Mouse (Mus musculus) left cerebral cortex, postnatal 25 days (tissue): Measurements from ENCODE around the gene Brd9. TPM values are rescaled to one million over a fixed set of nuclear protein-coding genes. Genes with fewer than 3 reads are reported as not detected.
"Not testable (repeated sequence)": the region's sequence is repeated elsewhere in the genome, so short reads cannot be mapped to it uniquely, and the experiment has no call there.

Experiments used
- DNase-seq, 2 experiments: peaks; one replicate each; pipeline ENCODE4 v3.0.0; 2022; ENCODE audit warnings: low spot score in 2 of 2, mixed read lengths in 1 of 2
- intact Hi-C: fragments of 180-260 bp; cut with DNase I; formaldehyde crosslinking; loops from one replicate; pipeline ENCODE4 v1.15.1; 2025
- microRNA-seq, 2 experiments: library from miRNA; unstranded; fragments of <30 nt; microRNA quantifications; one replicate each; pipeline ENCODE4 v1.2.0; 2022
- total RNA-seq, 2 experiments: library from RNA; stranded (reverse); gene quantifications; 2 replicates each; pipeline ENCODE4 v1.2.3; 2021

The Brd9 gene
- total RNA-seq, 2 experiments from 2014 or later = 72.0 to 82.5 TPM

DNA sequence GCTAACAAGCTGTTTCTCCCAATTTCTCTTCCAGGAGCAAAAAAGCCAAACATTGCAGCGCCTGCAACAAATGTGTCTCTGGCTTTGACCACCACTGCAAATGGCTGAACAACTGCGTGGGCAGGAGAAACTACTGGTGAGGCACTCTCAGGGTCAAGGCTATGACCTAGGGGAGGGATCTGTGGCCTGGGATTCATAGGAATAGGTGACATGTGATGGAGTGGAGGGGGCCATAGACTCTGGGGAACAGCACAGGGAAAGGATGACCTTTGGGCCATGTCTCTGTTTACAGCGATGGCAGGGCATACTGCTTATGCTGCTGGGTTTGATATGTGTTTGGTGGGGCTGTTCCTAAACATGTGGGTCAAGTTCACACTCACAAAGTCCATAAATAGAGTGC lies 36.9 kb downstream of the Brd9 start:
- intact Hi-C loops = loop anchor here (5.0 kb wide), 2 partner anchors 193 to 328 kb away; no protein-coding TSS in a partner anchor
- no peak for DNase-seq

DNA sequence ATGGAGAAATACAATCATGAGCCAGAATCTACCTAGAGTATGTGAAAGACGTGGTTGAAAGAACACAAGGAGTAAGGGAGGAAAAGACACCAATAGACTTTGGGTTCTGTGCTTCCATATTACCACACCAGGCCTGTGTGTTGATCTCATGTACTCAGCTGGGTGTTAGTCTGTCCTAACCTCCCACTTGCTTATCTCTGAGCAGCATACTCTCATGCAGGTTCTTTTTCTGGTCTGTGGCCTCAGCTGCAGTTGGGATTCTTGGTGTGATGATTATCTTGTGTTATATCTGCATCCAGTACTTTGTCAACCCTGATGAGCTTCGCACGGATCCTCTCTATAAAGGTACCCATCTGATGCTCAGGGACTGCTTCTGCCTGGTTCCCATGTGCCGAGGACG lies 39.3 kb downstream of the Brd9 start:
- intact Hi-C loops = no loop called here
- DNase-seq = no peak

DNA sequence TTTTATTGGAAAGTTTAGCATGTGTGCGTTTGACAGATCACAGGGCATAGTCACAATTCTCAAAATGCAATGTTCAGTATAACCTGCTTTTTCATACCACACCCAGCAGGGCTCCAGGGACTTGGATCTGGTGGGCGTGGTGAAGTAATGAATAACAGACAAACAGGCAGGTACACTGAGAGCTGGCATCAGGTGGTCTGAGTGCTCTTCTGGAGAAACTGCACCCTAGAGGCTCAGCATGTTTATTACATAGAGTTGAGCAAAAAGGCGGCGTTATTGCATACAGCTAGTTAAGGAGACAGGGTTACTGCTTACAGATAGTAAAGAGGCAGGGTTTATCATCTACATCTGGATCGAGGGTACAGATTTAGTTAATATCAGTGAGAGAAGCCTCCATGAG lies 52.7 kb downstream of the Brd9 start:
- intact Hi-C loops = no loop called here
- DNase-seq = no peak

DNA sequence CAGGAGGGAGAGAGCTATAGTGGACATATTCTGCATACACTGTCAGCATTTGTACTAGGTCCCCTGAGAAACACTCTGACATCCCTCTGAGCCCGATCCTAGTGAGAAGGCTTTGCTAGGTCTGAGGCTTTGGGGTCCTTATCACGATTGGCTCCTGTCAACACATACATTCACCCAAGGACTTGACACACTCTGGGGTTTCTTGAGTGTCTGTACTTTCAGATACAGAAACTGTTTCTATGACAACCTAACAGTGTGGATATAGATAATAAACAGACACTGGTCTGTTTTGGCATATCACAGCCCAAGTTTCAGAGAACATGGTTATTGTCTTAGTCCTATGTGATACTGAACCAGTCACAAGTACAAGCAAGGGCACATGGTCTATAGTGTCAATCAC lies 53.1 kb downstream of the Brd9 start:
- intact Hi-C loops = no loop called here
- DNase-seq = no peak

DNA sequence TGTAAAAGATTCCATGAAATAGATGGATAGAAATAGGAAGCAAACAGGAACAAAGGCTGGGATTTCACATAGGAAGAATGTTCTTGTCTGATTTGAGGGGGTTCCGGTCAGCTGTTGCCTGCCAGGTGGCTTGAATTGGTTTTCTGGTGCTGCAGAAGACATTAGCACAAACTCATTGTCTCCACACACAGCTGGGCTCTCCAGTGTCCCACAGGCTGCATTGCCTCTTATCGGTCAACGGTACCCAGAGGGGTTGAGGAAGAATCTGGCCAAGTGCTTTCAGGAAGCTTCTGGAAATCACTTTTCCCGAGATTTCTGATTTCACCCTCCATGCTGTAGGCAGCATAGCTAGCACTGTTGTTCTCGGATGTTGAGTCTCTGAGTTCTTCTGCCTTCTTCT lies 53.7 kb downstream of the Brd9 start:
- DNase-seq = no peak
- intact Hi-C loops = no loop called here

DNA sequence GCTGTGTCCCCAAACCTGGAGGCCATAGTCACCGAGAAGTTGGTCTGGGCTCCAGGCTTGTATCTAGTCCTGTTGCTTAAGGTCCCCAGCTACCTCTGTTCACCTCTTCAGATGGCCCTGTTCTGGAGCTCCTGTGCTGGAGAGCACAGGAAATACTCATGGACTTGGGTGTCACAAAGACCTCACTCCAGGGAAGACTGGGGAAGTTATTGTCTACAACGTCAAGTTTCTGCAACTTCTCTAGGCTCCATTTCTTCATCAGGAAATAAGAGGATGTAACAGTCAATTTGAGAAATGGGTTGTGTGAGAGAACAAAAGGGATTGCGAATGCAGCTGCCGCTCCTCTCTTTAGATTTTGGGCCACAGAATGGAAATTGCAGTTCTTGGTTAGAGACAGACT lies 58.8 kb downstream of the Brd9 start:
- intact Hi-C loops = no loop called here
- no peak for DNase-seq

DNA sequence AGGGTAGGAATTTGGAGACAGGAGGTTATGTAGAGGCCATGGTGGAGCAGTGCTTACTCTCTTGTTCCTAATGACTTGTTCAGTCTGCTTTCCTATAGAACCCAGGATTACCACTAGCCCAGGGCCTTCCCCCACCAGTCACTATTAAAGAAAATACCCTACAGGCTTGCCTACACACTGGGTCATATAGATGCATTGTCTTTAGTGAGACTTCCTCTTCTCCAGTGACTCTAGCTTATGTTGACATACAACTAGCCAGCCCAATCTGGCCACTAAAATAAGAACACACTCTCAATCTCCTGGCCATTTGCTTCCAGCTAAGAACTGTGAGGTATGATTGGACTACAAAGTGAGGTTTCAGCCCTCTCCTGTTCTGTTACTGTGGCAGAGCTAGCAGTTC lies 62.9 kb downstream of the Brd9 start:
- DNase-seq = no peak
- intact Hi-C loops = no loop called here

DNA sequence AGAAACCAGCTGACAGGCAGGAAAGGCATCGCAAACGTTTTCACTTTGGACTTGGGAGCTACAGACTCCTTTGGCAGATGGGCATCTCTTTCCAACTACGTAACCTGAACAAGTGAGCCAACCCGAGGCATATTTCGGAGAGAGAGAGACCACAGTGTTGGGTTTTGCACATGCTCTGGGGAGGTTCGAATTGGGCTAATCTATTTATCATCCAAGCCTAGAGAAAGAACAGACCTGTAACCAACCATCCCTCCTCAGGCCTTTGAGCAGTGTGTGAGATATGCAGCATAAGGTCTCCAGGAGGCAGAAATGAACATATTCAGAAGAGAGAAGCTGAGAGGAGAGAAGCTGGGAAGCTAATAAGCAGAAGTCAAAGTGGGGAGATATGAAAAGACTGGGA lies 63.4 kb downstream of the Brd9 start:
- intact Hi-C loops = no loop called here
- DNase-seq = no peak

DNA sequence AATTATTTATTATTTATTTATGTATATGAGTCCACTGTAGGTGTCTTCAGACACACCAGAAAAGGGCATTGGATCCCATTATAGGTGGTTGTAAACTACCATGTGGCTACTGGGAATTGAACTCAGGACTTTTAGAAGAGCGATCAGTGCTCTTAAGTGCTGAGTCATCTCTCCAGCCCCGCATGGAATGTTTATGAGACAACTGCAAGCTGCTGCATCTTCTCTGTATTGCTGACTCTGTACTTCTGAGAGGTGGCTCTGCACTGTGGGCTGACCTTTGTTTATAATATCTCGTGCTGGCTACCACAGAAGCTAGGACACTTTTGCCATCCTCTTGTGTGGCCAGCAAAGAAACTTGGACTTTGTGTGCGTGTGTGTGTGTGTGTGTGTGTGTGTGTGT lies 63.9 kb downstream of the Brd9 start:
- intact Hi-C loops = no loop called here
- no peak for DNase-seq

DNA sequence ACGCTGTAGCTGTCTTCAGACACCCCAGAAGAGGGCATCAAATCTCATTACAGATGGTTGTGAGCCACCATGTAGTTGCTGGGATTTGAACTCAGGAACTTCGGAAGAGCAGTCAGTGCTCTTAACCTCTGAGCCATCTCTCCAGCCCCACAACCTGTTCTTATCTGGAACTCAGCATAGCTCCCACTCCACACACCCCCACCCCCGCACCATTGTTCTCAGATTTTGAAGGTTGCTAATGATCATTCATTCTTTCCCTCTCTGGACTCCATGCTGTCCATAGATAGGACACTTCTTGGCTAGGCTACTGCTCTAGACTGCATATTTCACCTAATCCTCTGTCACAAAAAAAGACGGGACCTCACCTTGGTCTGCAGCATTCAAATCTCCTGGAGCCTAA lies 69.3 kb downstream of the Brd9 start:
- intact Hi-C loops, DNase-seq: not testable (repeated sequence)

DNA sequence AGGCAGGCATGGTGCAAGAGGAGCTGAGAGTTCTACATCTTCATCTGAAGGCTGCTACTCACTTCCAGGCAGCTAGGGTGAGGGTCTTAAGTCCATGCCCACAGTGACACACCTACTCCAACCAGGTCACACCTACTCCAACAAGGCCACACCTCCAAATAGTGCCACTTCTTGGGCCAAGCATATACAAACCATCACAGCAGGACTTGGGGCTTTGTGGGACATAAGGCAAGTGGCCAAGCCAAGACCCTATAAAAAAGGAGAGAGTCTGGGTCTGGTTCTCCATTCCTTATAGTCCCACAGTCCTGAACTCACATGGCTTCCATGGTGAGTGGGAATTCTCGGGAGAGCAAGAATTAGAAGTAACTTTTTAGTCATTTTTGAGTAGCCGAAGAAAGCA lies 70.6 kb downstream of the Brd9 start:
- DNase-seq, intact Hi-C loops: not testable (repeated sequence)

DNA sequence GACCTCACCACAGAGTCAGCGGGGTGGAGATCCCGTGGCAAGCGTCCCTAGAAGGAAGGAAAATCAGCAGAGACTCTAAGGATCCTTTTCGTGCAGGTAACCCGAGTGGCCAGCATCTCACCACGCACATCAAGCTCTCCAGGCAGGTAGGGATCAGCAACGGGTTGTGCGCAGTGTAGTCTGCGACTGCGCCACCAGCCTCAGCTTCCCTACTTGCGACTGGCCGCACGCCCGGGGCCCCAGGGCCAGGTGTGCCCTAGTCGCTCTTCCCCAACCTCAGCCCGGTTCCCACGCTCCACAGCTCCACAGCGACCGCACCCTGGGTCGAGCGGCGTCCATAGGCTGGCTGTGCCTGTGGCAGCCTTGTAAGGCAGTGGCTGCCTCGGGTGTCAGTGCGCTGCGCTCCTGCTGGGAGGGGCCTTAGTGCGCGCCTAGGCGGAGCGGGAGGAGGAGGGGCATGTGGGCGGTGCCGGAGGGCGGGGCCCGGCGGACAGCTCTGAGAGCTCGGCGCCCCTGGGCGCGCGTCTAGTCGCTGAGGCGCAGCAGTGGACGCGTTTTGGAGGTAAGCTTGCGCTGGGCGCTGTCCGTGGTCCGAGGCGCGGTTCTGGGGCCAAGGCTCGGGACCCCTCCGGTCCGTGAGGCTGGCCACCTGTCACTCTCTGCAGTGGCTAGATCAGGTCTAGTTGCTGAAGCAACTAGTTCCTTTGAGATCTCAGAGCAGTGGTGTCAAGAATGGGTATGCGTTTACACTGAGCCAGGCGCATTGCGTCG lies 71.5 kb downstream of the Brd9 start, which contains the start of gene Tppp:
Gene Tppp (plus strand): TSS at position 460 of the 771 bp plus-strand sequence.
- peak; percentile 96 to 97 for DNase-seq
- intact Hi-C loops = no loop called here

DNA sequence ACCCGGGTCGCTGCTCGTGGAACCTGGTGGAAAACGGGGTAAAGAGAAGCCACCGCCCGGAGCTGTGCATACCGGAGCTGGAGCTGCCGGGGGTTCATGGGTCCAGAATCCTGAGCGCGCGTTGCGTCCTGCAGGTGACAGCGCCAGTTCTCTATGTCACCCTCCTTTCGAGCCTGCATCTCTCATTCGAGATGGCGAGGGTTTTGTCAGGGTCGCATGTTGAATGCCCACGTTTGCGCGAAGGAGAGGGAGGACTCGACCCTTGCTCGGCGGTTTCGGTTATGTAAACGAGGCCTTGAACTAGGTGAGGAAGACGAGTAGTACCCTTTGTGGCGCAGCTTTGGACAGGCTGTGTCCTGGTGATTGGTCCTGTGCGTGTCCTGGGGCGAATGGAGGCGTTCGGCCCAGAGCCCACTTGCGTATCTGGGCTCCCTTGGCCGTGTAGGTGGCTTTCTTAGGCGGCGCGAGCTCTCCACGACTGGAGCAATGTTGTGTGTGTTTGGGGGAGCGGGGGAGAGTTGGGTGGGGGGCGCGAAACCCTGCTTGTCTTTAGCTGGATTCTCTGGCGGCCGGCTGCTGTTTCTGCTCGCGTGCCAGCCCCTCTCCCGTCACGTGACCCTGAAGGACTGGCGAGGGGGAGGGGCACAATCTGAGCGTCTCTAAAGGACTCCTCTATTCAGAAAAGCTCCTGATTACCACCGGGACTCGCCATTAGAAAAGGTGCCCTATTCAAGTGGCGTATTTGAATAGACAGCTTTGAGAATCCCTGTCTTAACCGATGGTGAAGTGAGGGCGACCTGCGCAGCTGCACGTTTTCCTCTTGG lies 72.4 kb downstream of the Brd9 start:
- intact Hi-C loops = no loop called here
- peak; percentile 86 to 90 for DNase-seq

Small RNA genes within 50 kb of the gene (microRNA-seq; reads per million reads assigned to microRNA genes)
- gene Gm25197 = 0 reads per million in 2 experiments

Other genes starting within 250 kb of the Brd9 start
- under 1 TPM in 1 of 2 experiments, not detected in 1; 0.18 TPM for gene Slc6a19, start 232.9 kb upstream of the Brd9 start, total RNA-seq
- gene Slc12a7, start 204.7 kb upstream of the Brd9 start, total RNA-seq = 1 to 10 TPM; 3.6 to 6.8 TPM
- gene Nkd2, start 90.2 kb upstream of the Brd9 start, total RNA-seq = 1 to 10 TPM; 2.2 to 2.6 TPM
- 1 to 10 TPM in 1 of 2 experiments, under 1 TPM in 1; 0.82 to 1.1 TPM for gene Trip13, start within 50 bp of the Brd9 start, total RNA-seq
- gene Zdhhc11, start 26.0 kb downstream of the Brd9 start, total RNA-seq = not detected
- 100 to 1,000 TPM; 354 to 373 TPM for gene Tppp, start 71.6 kb downstream of the Brd9 start, total RNA-seq
- gene Cep72, start 124.5 kb downstream of the Brd9 start, total RNA-seq = 1 to 10 TPM; 1.1 to 2.1 TPM
- 1 to 10 TPM in 1 of 2 experiments, under 1 TPM in 1; 0.98 to 1.8 TPM for gene Slc9a3, start 183.6 kb downstream of the Brd9 start, total RNA-seq